Mouse (Mus musculus) CH12.LX (cell line): Measurements from ENCODE around the gene Prickle4. TPM values are rescaled to one million over a fixed set of nuclear protein-coding genes. Genes with fewer than 3 reads are reported as not detected.
A peak's percentile ranks its signal among the peaks of the same experiment; 100 is the strongest.

Experiments used
- DNase-seq: peaks from one replicate; pipeline ENCODE4 v3.0.0-alpha.2; 2013; ENCODE audit errors: extremely low read depth
- H3K27ac ChIP-seq: 2 replicates; pipeline ENCODE4 v1.5.1; 2012; ENCODE audit warnings: low read depth, mild to moderate bottlenecking, control low read depth, moderate library complexity; ENCODE audit not compliant: insufficient read depth
- H3K27me3 ChIP-seq: replicated peaks from 2 replicates; pipeline ENCODE3; 2012; ENCODE audit warnings: inconsistent platforms
- H3K36me3 ChIP-seq, 2 experiments: replicated peaks in 1 of 2; 2 replicates each; pipeline versions ENCODE3 to v1.6.1; 2012; ENCODE audit warnings: inconsistent platforms in 1 of 2, low read length in 1 of 2, mild to moderate bottlenecking in 1 of 2, mixed read lengths in 1 of 2, moderate library complexity in 1 of 2; ENCODE audit not compliant: control insufficient read depth in 1 of 2, insufficient read depth in 1 of 2
- H3K4me1 ChIP-seq, 2 experiments: 2 replicates each; pipeline ENCODE4 v1.6.1; 2012; ENCODE audit warnings: inconsistent platforms in 1 of 2, moderate library complexity in 1 of 2; ENCODE audit not compliant: insufficient read depth in 2 of 2, control insufficient read depth in 1 of 2
- H3K4me2 ChIP-seq: 2 replicates; pipeline ENCODE4 v1.6.1; 2012; ENCODE audit warnings: low read depth, mild to moderate bottlenecking, control low read depth; ENCODE audit not compliant: poor library complexity, insufficient read depth, severe bottlenecking
- H3K4me3 ChIP-seq, 3 experiments: fragments of 150-350 bp in 1 of 3; sonication (generic) in 1 of 3; replicated peaks in 1 of 3; 2 replicates each; pipeline versions ENCODE3 to v1.5.1; 2011 to 2012; ENCODE audit warnings: low read depth in 2 of 3, low read length in 2 of 3, mild to moderate bottlenecking in 2 of 3, moderate library complexity in 2 of 3, control low read depth in 1 of 3, improper control_type of control experiment in 1 of 3, inconsistent platforms in 1 of 3, mixed read lengths in 1 of 3; ENCODE audit not compliant: poor library complexity in 1 of 3
- H3K79me2 ChIP-seq: replicated peaks from 2 replicates; pipeline ENCODE4 v1.6.1; 2012; ENCODE audit warnings: mild to moderate bottlenecking, moderate library complexity; ENCODE audit not compliant: control insufficient read depth, poor library complexity, insufficient read depth, severe bottlenecking; ENCODE audit errors: extremely low read depth
- H3K9ac ChIP-seq: 2 replicates; pipeline ENCODE4 v1.6.1; 2012; ENCODE audit warnings: low read depth, mild to moderate bottlenecking, control low read depth, moderate library complexity; ENCODE audit not compliant: insufficient read depth
- H3K9me3 ChIP-seq: replicated peaks from 2 replicates; pipeline ENCODE3; 2012; ENCODE audit warnings: low read length, inconsistent platforms, mixed read lengths
- CHD1 ChIP-seq: IDR thresholded peaks from 2 replicates; pipeline ENCODE4 v1.6.1; 2012; ENCODE audit warnings: low read depth, low read length, improper control_type of control experiment, inconsistent platforms
- CHD2 ChIP-seq: IDR thresholded peaks from 2 replicates; pipeline ENCODE4 v1.6.1; 2011; ENCODE audit warnings: low read length, improper control_type of control experiment
- CTCF ChIP-seq, 2 experiments: IDR thresholded peaks in 1 of 2; conservative IDR thresholded peaks in 1 of 2; 2 replicates each; pipeline ENCODE4 v1.5.1; 2011 to 2012; ENCODE audit warnings: low read depth in 2 of 2, low read length in 2 of 2, improper control_type of control experiment in 1 of 2, inconsistent platforms in 1 of 2, mild to moderate bottlenecking in 1 of 2, moderate library complexity in 1 of 2
- E2F4 ChIP-seq: IDR thresholded peaks from 2 replicates; pipeline ENCODE4 v1.6.1; 2011; ENCODE audit warnings: low read depth, low read length, improper control_type of control experiment; ENCODE audit not compliant: insufficient replicate concordance
- EP300 ChIP-seq: IDR thresholded peaks from 2 replicates; pipeline ENCODE4 v1.6.1; 2011; ENCODE audit warnings: low read length, improper control_type of control experiment
- GABPA ChIP-seq: IDR thresholded peaks from 2 replicates; pipeline ENCODE4 v1.6.1; 2012; ENCODE audit warnings: low read depth, low read length, improper control_type of control experiment, inconsistent platforms; ENCODE audit not compliant: insufficient replicate concordance
- IRF4 ChIP-seq: IDR thresholded peaks from 2 replicates; pipeline ENCODE4 v1.6.1; 2014; ENCODE audit warnings: low read depth, mild to moderate bottlenecking, inconsistent platforms, low read length, improper control_type of control experiment
- JUN ChIP-seq: IDR thresholded peaks from 2 replicates; pipeline ENCODE4 v1.6.1; 2011; ENCODE audit warnings: low read depth, mild to moderate bottlenecking, low read length, improper control_type of control experiment, moderate library complexity; ENCODE audit not compliant: insufficient read depth
- JUND ChIP-seq: conservative IDR thresholded peaks from 2 replicates; pipeline ENCODE4 v1.6.1; 2011; ENCODE audit warnings: low read depth, low read length, improper control_type of control experiment
- MAFK ChIP-seq: IDR thresholded peaks from 2 replicates; pipeline ENCODE4 v1.6.1; 2011; ENCODE audit warnings: low read length, improper control_type of control experiment; ENCODE audit not compliant: insufficient replicate concordance
- MAX ChIP-seq: IDR thresholded peaks from 2 replicates; pipeline ENCODE4 v1.6.1; 2011; ENCODE audit warnings: low read length, improper control_type of control experiment
- MEF2A ChIP-seq: IDR thresholded peaks from 2 replicates; pipeline ENCODE4 v1.6.1; 2014; ENCODE audit warnings: low read depth, mild to moderate bottlenecking, inconsistent platforms, low read length, improper control_type of control experiment, borderline replicate concordance
- MYC ChIP-seq: IDR thresholded peaks from 2 replicates; pipeline ENCODE4 v1.6.1; 2011; ENCODE audit warnings: low read depth, mild to moderate bottlenecking, improper control_type of control experiment, low read length
- NELFE ChIP-seq: IDR thresholded peaks from 2 replicates; pipeline ENCODE4 v1.6.1; 2011; ENCODE audit warnings: low read depth, low read length, improper control_type of control experiment
- NRF1 ChIP-seq: IDR thresholded peaks from 2 replicates; pipeline ENCODE4 v1.6.1; 2014; ENCODE audit warnings: low read depth, mild to moderate bottlenecking, inconsistent platforms, low read length, improper control_type of control experiment, moderate library complexity
- PAX5 ChIP-seq: IDR thresholded peaks from 2 replicates; pipeline ENCODE4 v1.6.1; 2012; ENCODE audit warnings: low read length, inconsistent platforms, mixed read lengths
- POLR2AphosphoS2 ChIP-seq: IDR thresholded peaks from 2 replicates; pipeline ENCODE4 v1.6.1; 2011; ENCODE audit warnings: low read depth, low read length, improper control_type of control experiment
- RAD21 ChIP-seq: IDR thresholded peaks from 2 replicates; pipeline ENCODE4 v1.6.1; 2011; ENCODE audit warnings: low read depth, mild to moderate bottlenecking, low read length, improper control_type of control experiment, moderate library complexity
- SIN3A ChIP-seq: IDR thresholded peaks from 2 replicates; pipeline ENCODE4 v1.6.1; 2012; ENCODE audit warnings: low read length, improper control_type of control experiment, inconsistent platforms
- SMC3 ChIP-seq: IDR thresholded peaks from 2 replicates; pipeline ENCODE4 v1.6.1; 2011; ENCODE audit warnings: low read depth, low read length, improper control_type of control experiment
- TBP ChIP-seq: conservative IDR thresholded peaks from 2 replicates; pipeline ENCODE4 v1.6.1; 2011; ENCODE audit warnings: low read depth, low read length, improper control_type of control experiment
- TCF12 ChIP-seq: IDR thresholded peaks from 2 replicates; pipeline ENCODE4 v1.6.1; 2014; ENCODE audit warnings: low read depth, mild to moderate bottlenecking, inconsistent platforms, low read length, improper control_type of control experiment
- UBTF ChIP-seq: IDR thresholded peaks from 2 replicates; pipeline ENCODE4 v1.6.1; 2012; ENCODE audit warnings: low read depth, mild to moderate bottlenecking, inconsistent platforms, low read length, improper control_type of control experiment, moderate library complexity
- USF2 ChIP-seq: conservative IDR thresholded peaks from 2 replicates; pipeline ENCODE4 v1.6.1; 2011; ENCODE audit warnings: low read depth, low read length, improper control_type of control experiment
- ZC3H11A ChIP-seq: IDR thresholded peaks from 2 replicates; pipeline ENCODE4 v1.6.1; 2012; ENCODE audit warnings: low read depth, mild to moderate bottlenecking, inconsistent platforms, low read length, improper control_type of control experiment
- ZKSCAN1 ChIP-seq: IDR thresholded peaks from 2 replicates; pipeline ENCODE4 v1.6.1; 2012; ENCODE audit warnings: low read depth, inconsistent platforms, low read length, improper control_type of control experiment, borderline replicate concordance
- ZMIZ1 ChIP-seq: IDR thresholded peaks from 2 replicates; pipeline ENCODE4 v1.6.1; 2012; ENCODE audit warnings: low read depth, mild to moderate bottlenecking, inconsistent platforms, low read length, improper control_type of control experiment
- ZNF384 ChIP-seq: IDR thresholded peaks from 2 replicates; pipeline ENCODE4 v1.6.1; 2012; ENCODE audit warnings: low read depth, low read length, improper control_type of control experiment, inconsistent platforms
- dilution Hi-C: fragments of 300-500 bp; cut with MboI; formaldehyde crosslinking; loops from 2 replicates; pipeline ENCODE4 v1.14.3; 2020; ENCODE audit warnings: low sequenced_read_pairs; ENCODE audit not compliant: extremely low pct_unique_long_range_greater_than_20kb, extremely low pct_ligation_motif_present
- in situ Hi-C: fragments of 300-500 bp; cut with MboI; formaldehyde crosslinking; loops from 3 replicates; pipeline ENCODE4 v1.14.3; 2019; ENCODE audit warnings: low sequenced_read_pairs, low pct_ligation_motif_present, low pct_unique_long_range_greater_than_20kb, mixed read lengths
- polyA plus RNA-seq: library from polyadenylated mRNA; unstranded; fragments of >175 nt; gene quantifications from 2 replicates; pipeline ENCODE4 v1.2.1, GENCODE M21; 2012; ENCODE audit warnings: low read depth; ENCODE audit not compliant: insufficient read length
- total RNA-seq, 2 experiments: library from RNA; depleted of rRNA; stranded (reverse); fragments of 300-350 nt in 1 of 2; fragments of >200 nt in 1 of 2; gene quantifications; 2 replicates each; pipeline ENCODE4 v1.2.3; 2012 to 2014

Prickle4 gene
- total and polyA plus RNA-seq, 3 experiments, result 0.29 to 0.30 TPM; not detected in 1

- Histone ChIP-seq H3K27ac (peak overlapping the region; percentile 99; the same call in 1 of the 2 replicates), H3K4me2 (peak overlapping the region; percentile 78; the same call in 1 of the 2 replicates), H3K4me3 (no peak overlapping the region), H3K79me2 (peaks cover 29% of the 10 kb centered on the region), H3K27me3 (no peaks in the 10 kb centered on the region), H3K9me3 (peaks cover 19% of the 10 kb centered on the region), H3K4me1 (peaks cover 12 to 37% of the 10 kb centered on the region in 2 experiments), H3K36me3 (peaks cover 5 to 32% of the 10 kb centered on the region in 2 experiments), H3K9ac (no peak overlapping the region)
- dilution Hi-C loops, result no loop called here
- in situ Hi-C loops, result no loop called here
- TF ChIP-seq RAD21 (peak; percentile 38), ZKSCAN1 (no peak), USF2 (no peak), SMC3 (peak; percentile 23; the same call in 1 of the 2 replicates), CTCF (conservative IDR thresholded peaks at IDR 0.05 in 1 of 2, IDR thresholded peaks at IDR 0.05 in 1 of 2; ENCODE audit: low read depth in 2 of 2, low read length in 2 of 2) (peak; percentile 36 to 45; a peak in 3 of 4 replicates), MEF2A (no peak), MAFK (no peak)
- no peak for DNase-seq
These were observed 45.6 kb upstream of the Prickle4 start for GRCm38 (mm10) chr17:47740186-47740585.

GRCm38 (mm10) chr17:47738879-47739798 is 44.6 kb upstream of the Prickle4 start:
- Histone ChIP-seq H3K36me3 (peaks cover 1 to 23% of the 10 kb centered on the region in 2 experiments), H3K79me2 (peaks cover 29% of the 10 kb centered on the region), H3K27me3 (no peaks in the 10 kb centered on the region), H3K27ac (peak overlapping the region; percentile 99), H3K4me1 (peaks cover 12 to 37% of the 10 kb centered on the region in 2 experiments), H3K9ac (peak overlapping the region; percentile 98), H3K9me3 (peaks cover 10% of the 10 kb centered on the region), H3K4me3 (peak overlapping the region; percentile 72 to 87 (median 79)), H3K4me2 (peak overlapping the region; percentile 78)
- dilution Hi-C loops, result no loop called here
- in situ Hi-C loops, result no loop called here
- peak; percentile 92 for DNase-seq
- TF ChIP-seq SMC3 (no peak; the same call in 1 of the 2 replicates), SIN3A (peak; percentile 81), PAX5 (no peak), ZC3H11A (no peak), EP300 (peak; percentile 79), ZNF384 (no peak), RAD21 (no peak; the same call in 1 of the 2 replicates), E2F4 (no peak), JUND (no peak), JUN (no peak), UBTF (no peak), ZKSCAN1 (no peak), CTCF (conservative IDR thresholded peaks at IDR 0.05 in 1 of 2, IDR thresholded peaks at IDR 0.05 in 1 of 2; ENCODE audit: low read depth in 2 of 2, low read length in 2 of 2) (no peak; a peak in 1 of 4 replicates), POLR2AphosphoS2 (peak; percentile 59; the same call in 1 of the 2 replicates), TBP (peak; percentile 94), GABPA (no peak), NRF1 (no peak; the same call in 1 of the 2 replicates), CHD1 (peak; percentile 96), MYC (peak; percentile 46; the same call in 1 of the 2 replicates), ZMIZ1 (no peak; the same call in none of the 2 replicates), IRF4 (peak; percentile 77), MAX (peak; percentile 51), NELFE (peak; percentile 56), CHD2 (peak; percentile 93), TCF12 (peak; percentile 96), MAFK (no peak), USF2 (no peak), MEF2A (peak; percentile 70; the same call in 1 of the 2 replicates)
